Mouse (Mus musculus): ENCODE results near the gene Erc2. TPM values are rescaled to one million over a fixed set of nuclear protein-coding genes. Genes with fewer than 3 reads are reported as not detected.
A peak's percentile ranks its signal among the peaks of the same experiment; 100 is the strongest.

Gene Erc2
- polyA plus RNA-seq, 1 experiment from 2014 or later = 4.3 TPM

- ATAC-seq (ENCODE audit: low read depth) (no peak), DNase-seq (ENCODE audit: low spot score) (no peak)
- Histone ChIP-seq H3K27me3 (replicated peaks; ENCODE audit: control insufficient read depth, insufficient read depth, low read length) (no peaks in the 10 kb centered on the region), H3K9ac (ENCODE audit: low read depth, low read length) (no peak overlapping the region), H3K36me3 (ENCODE audit: control insufficient read depth, insufficient read depth, low read length) (no peaks in the 10 kb centered on the region), H3K27ac (replicated peaks; ENCODE audit: low read depth, low read length) (no peak overlapping the region), H3K4me2 (ENCODE audit: low read depth, low read length) (no peak overlapping the region), H3K4me3 (ENCODE audit: low read depth, low read length) (no peak overlapping the region), H3K4me1 (ENCODE audit: control insufficient read depth, insufficient read depth, low read length) (no peaks in the 10 kb centered on the region), H3K9me3 (ENCODE audit: control insufficient read depth, low read length) (no peaks in the 10 kb centered on the region)
- 76% methylated on average over 4 of the region's 4 CpGs for WGBS
These were observed 51.9 kb downstream of the Erc2 start for GRCm38 (mm10) chr14:27674096-27674495.

- no peaks in the 10 kb centered on the region for H3K27me3 ChIP-seq (replicated peaks; ENCODE audit: control insufficient read depth, insufficient read depth, low read length)
- no peak overlapping the region for H3K4me2 ChIP-seq (ENCODE audit: low read depth, low read length)
- no peak overlapping the region for H3K4me3 ChIP-seq (ENCODE audit: low read depth, low read length)
- WGBS = 88% methylated on average over 10 of the region's 10 CpGs
- H3K27ac ChIP-seq (replicated peaks; ENCODE audit: low read depth, low read length) = no peak overlapping the region
- no peak for DNase-seq (ENCODE audit: low spot score)
- H3K4me1 ChIP-seq (ENCODE audit: control insufficient read depth, insufficient read depth, low read length) = no peaks in the 10 kb centered on the region
- H3K9ac ChIP-seq (ENCODE audit: low read depth, low read length) = no peak overlapping the region
- no peaks in the 10 kb centered on the region for H3K36me3 ChIP-seq (ENCODE audit: control insufficient read depth, insufficient read depth, low read length)
- no peak for ATAC-seq (ENCODE audit: low read depth)
- H3K9me3 ChIP-seq (ENCODE audit: control insufficient read depth, low read length) = no peaks in the 10 kb centered on the region
These were observed 52.3 kb downstream of the Erc2 start for GRCm38 (mm10) chr14:27674561-27674960.

- Histone ChIP-seq H3K9me3 (ENCODE audit: control insufficient read depth, low read length) (no peaks in the 10 kb centered on the region), H3K36me3 (ENCODE audit: control insufficient read depth, insufficient read depth, low read length) (no peaks in the 10 kb centered on the region), H3K4me2 (ENCODE audit: low read depth, low read length) (no peak overlapping the region), H3K4me3 (ENCODE audit: low read depth, low read length) (no peak overlapping the region), H3K27me3 (replicated peaks; ENCODE audit: control insufficient read depth, insufficient read depth, low read length) (no peaks in the 10 kb centered on the region), H3K4me1 (ENCODE audit: control insufficient read depth, insufficient read depth, low read length) (no peaks in the 10 kb centered on the region), H3K9ac (ENCODE audit: low read depth, low read length) (no peak overlapping the region), H3K27ac (replicated peaks; ENCODE audit: low read depth, low read length) (no peak overlapping the region)
- ATAC-seq (ENCODE audit: low read depth) = no peak
- no peak for DNase-seq (ENCODE audit: low spot score)
- WGBS = 80% methylated on average over 6 of the region's 6 CpGs
These were observed 52.8 kb downstream of the Erc2 start for GRCm38 (mm10) chr14:27675071-27675470.

GRCm38 (mm10) chr14:27682368-27683052, 60.3 kb downstream of the Erc2 start:
- Histone ChIP-seq H3K4me1 (ENCODE audit: control insufficient read depth, insufficient read depth, low read length) (no peaks in the 10 kb centered on the region), H3K4me2 (ENCODE audit: low read depth, low read length) (no peak overlapping the region), H3K4me3 (ENCODE audit: low read depth, low read length) (no peak overlapping the region), H3K36me3 (ENCODE audit: control insufficient read depth, insufficient read depth, low read length) (no peaks in the 10 kb centered on the region), H3K27ac (replicated peaks; ENCODE audit: low read depth, low read length) (no peak overlapping the region), H3K9ac (ENCODE audit: low read depth, low read length) (no peak overlapping the region), H3K9me3 (ENCODE audit: control insufficient read depth, low read length) (no peaks in the 10 kb centered on the region), H3K27me3 (replicated peaks; ENCODE audit: control insufficient read depth, insufficient read depth, low read length) (no peaks in the 10 kb centered on the region)
- DNase-seq (ENCODE audit: low spot score) = no peak
- 64% methylated on average over 3 of the region's 3 CpGs for WGBS
- no peak for ATAC-seq (ENCODE audit: low read depth)

GRCm38 (mm10) chr14:27695781-27696180, 73.6 kb downstream of the Erc2 start:
- no peak overlapping the region for H3K4me2 ChIP-seq (ENCODE audit: low read depth, low read length)
- 89% methylated on average over 7 of the region's 7 CpGs for WGBS
- H3K36me3 ChIP-seq (ENCODE audit: control insufficient read depth, insufficient read depth, low read length) = no peaks in the 10 kb centered on the region
- DNase-seq (ENCODE audit: low spot score) (no peak), ATAC-seq (ENCODE audit: low read depth) (no peak)
- no peaks in the 10 kb centered on the region for H3K9me3 ChIP-seq (ENCODE audit: control insufficient read depth, low read length)
- H3K9ac ChIP-seq (ENCODE audit: low read depth, low read length) = no peak overlapping the region
- H3K27me3 ChIP-seq (replicated peaks; ENCODE audit: control insufficient read depth, insufficient read depth, low read length) = no peaks in the 10 kb centered on the region
- H3K4me3 ChIP-seq (ENCODE audit: low read depth, low read length) = no peak overlapping the region
- no peak overlapping the region for H3K27ac ChIP-seq (replicated peaks; ENCODE audit: low read depth, low read length)
- no peaks in the 10 kb centered on the region for H3K4me1 ChIP-seq (ENCODE audit: control insufficient read depth, insufficient read depth, low read length)

GRCm38 (mm10) chr14:27717364-27717763, 95.1 kb downstream of the Erc2 start:
- ATAC-seq (ENCODE audit: low read depth) (peak; percentile 76; the same call in 1 of the 2 replicates), DNase-seq (ENCODE audit: low spot score) (peak; percentile 11)
- Histone ChIP-seq H3K9ac (ENCODE audit: low read depth, low read length) (no peak overlapping the region), H3K4me2 (ENCODE audit: low read depth, low read length) (no peak overlapping the region), H3K27me3 (replicated peaks; ENCODE audit: control insufficient read depth, insufficient read depth, low read length) (no peaks in the 10 kb centered on the region), H3K36me3 (ENCODE audit: control insufficient read depth, insufficient read depth, low read length) (no peaks in the 10 kb centered on the region), H3K9me3 (ENCODE audit: control insufficient read depth, low read length) (no peaks in the 10 kb centered on the region), H3K27ac (replicated peaks; ENCODE audit: low read depth, low read length) (no peak overlapping the region), H3K4me1 (ENCODE audit: control insufficient read depth, insufficient read depth, low read length) (no peaks in the 10 kb centered on the region), H3K4me3 (ENCODE audit: low read depth, low read length) (no peak overlapping the region)
- 81% methylated on average over 7 of the region's 7 CpGs for WGBS

- no peak for ATAC-seq (ENCODE audit: low read depth)
- Histone ChIP-seq H3K36me3 (ENCODE audit: control insufficient read depth, insufficient read depth, low read length) (no peaks in the 10 kb centered on the region), H3K9ac (ENCODE audit: low read depth, low read length) (no peak overlapping the region), H3K4me1 (ENCODE audit: control insufficient read depth, insufficient read depth, low read length) (no peaks in the 10 kb centered on the region), H3K9me3 (ENCODE audit: control insufficient read depth, low read length) (no peaks in the 10 kb centered on the region), H3K27me3 (replicated peaks; ENCODE audit: control insufficient read depth, insufficient read depth, low read length) (no peaks in the 10 kb centered on the region), H3K4me2 (ENCODE audit: low read depth, low read length) (no peak overlapping the region), H3K4me3 (ENCODE audit: low read depth, low read length) (no peak overlapping the region), H3K27ac (replicated peaks; ENCODE audit: low read depth, low read length) (no peak overlapping the region)
- WGBS = 75% methylated on average over 4 of the region's 4 CpGs
- DNase-seq (ENCODE audit: low spot score) = no peak
These were observed 97.4 kb downstream of the Erc2 start for GRCm38 (mm10) chr14:27719601-27720000.

- DNase-seq (ENCODE audit: low spot score) (no peak), ATAC-seq (ENCODE audit: low read depth) (no peak)
- Histone ChIP-seq H3K4me1 (ENCODE audit: control insufficient read depth, insufficient read depth, low read length) (no peaks in the 10 kb centered on the region), H3K27me3 (replicated peaks; ENCODE audit: control insufficient read depth, insufficient read depth, low read length) (no peaks in the 10 kb centered on the region), H3K36me3 (ENCODE audit: control insufficient read depth, insufficient read depth, low read length) (no peaks in the 10 kb centered on the region), H3K27ac (replicated peaks; ENCODE audit: low read depth, low read length) (no peak overlapping the region), H3K4me3 (ENCODE audit: low read depth, low read length) (no peak overlapping the region), H3K4me2 (ENCODE audit: low read depth, low read length) (no peak overlapping the region), H3K9ac (ENCODE audit: low read depth, low read length) (no peak overlapping the region), H3K9me3 (ENCODE audit: control insufficient read depth, low read length) (no peaks in the 10 kb centered on the region)
- WGBS = 97% methylated on average over 3 of the region's 3 CpGs
These were observed 98.7 kb downstream of the Erc2 start for GRCm38 (mm10) chr14:27720944-27721343.

GRCm38 (mm10) chr14:27721759-27722158, 99.5 kb downstream of the Erc2 start:
- Histone ChIP-seq H3K4me3 (ENCODE audit: low read depth, low read length) (no peak overlapping the region), H3K9me3 (ENCODE audit: control insufficient read depth, low read length) (no peaks in the 10 kb centered on the region), H3K4me1 (ENCODE audit: control insufficient read depth, insufficient read depth, low read length) (no peaks in the 10 kb centered on the region), H3K27me3 (replicated peaks; ENCODE audit: control insufficient read depth, insufficient read depth, low read length) (no peaks in the 10 kb centered on the region), H3K36me3 (ENCODE audit: control insufficient read depth, insufficient read depth, low read length) (no peaks in the 10 kb centered on the region), H3K27ac (replicated peaks; ENCODE audit: low read depth, low read length) (no peak overlapping the region), H3K4me2 (ENCODE audit: low read depth, low read length) (no peak overlapping the region), H3K9ac (ENCODE audit: low read depth, low read length) (no peak overlapping the region)
- no peak for ATAC-seq (ENCODE audit: low read depth)
- WGBS = 85% methylated on average over 3 of the region's 3 CpGs
- no peak for DNase-seq (ENCODE audit: low spot score)

All from embryonic facial prominence, embryonic 14.5 days (tissue).